Mouse (Mus musculus) CH12.LX (cell line): ENCODE measurements around the gene Cntn1. TPM values are rescaled to one million over a fixed set of nuclear protein-coding genes. Genes with fewer than 3 reads are reported as not detected.

Source experiments
- DNase-seq: peaks from one replicate; pipeline ENCODE4 v3.0.0-alpha.2; 2013; ENCODE audit errors: extremely low read depth
- H3K27ac ChIP-seq: 2 replicates; pipeline ENCODE4 v1.5.1; 2012; ENCODE audit warnings: low read depth, mild to moderate bottlenecking, control low read depth, moderate library complexity; ENCODE audit not compliant: insufficient read depth
- H3K27me3 ChIP-seq: replicated peaks from 2 replicates; pipeline ENCODE3; 2012; ENCODE audit warnings: inconsistent platforms
- H3K36me3 ChIP-seq, 2 experiments: replicated peaks in 1 of 2; 2 replicates each; pipeline versions ENCODE3 to v1.6.1; 2012; ENCODE audit warnings: inconsistent platforms in 1 of 2, low read length in 1 of 2, mild to moderate bottlenecking in 1 of 2, mixed read lengths in 1 of 2, moderate library complexity in 1 of 2; ENCODE audit not compliant: control insufficient read depth in 1 of 2, insufficient read depth in 1 of 2
- H3K4me1 ChIP-seq, 2 experiments: 2 replicates each; pipeline ENCODE4 v1.6.1; 2012; ENCODE audit warnings: inconsistent platforms in 1 of 2, moderate library complexity in 1 of 2; ENCODE audit not compliant: insufficient read depth in 2 of 2, control insufficient read depth in 1 of 2
- H3K4me2 ChIP-seq: 2 replicates; pipeline ENCODE4 v1.6.1; 2012; ENCODE audit warnings: low read depth, mild to moderate bottlenecking, control low read depth; ENCODE audit not compliant: poor library complexity, insufficient read depth, severe bottlenecking
- H3K4me3 ChIP-seq, 3 experiments: fragments of 150-350 bp in 1 of 3; sonication (generic) in 1 of 3; replicated peaks in 1 of 3; 2 replicates each; pipeline versions ENCODE3 to v1.5.1; 2011 to 2012; ENCODE audit warnings: low read depth in 2 of 3, low read length in 2 of 3, mild to moderate bottlenecking in 2 of 3, moderate library complexity in 2 of 3, control low read depth in 1 of 3, improper control_type of control experiment in 1 of 3, inconsistent platforms in 1 of 3, mixed read lengths in 1 of 3; ENCODE audit not compliant: poor library complexity in 1 of 3
- H3K79me2 ChIP-seq: replicated peaks from 2 replicates; pipeline ENCODE4 v1.6.1; 2012; ENCODE audit warnings: mild to moderate bottlenecking, moderate library complexity; ENCODE audit not compliant: control insufficient read depth, poor library complexity, insufficient read depth, severe bottlenecking; ENCODE audit errors: extremely low read depth
- H3K9ac ChIP-seq: 2 replicates; pipeline ENCODE4 v1.6.1; 2012; ENCODE audit warnings: low read depth, mild to moderate bottlenecking, control low read depth, moderate library complexity; ENCODE audit not compliant: insufficient read depth
- H3K9me3 ChIP-seq: replicated peaks from 2 replicates; pipeline ENCODE3; 2012; ENCODE audit warnings: low read length, inconsistent platforms, mixed read lengths
- CHD2 ChIP-seq: IDR thresholded peaks from 2 replicates; pipeline ENCODE4 v1.6.1; 2011; ENCODE audit warnings: low read length, improper control_type of control experiment
- CTCF ChIP-seq, 2 experiments: IDR thresholded peaks in 1 of 2; conservative IDR thresholded peaks in 1 of 2; 2 replicates each; pipeline ENCODE4 v1.5.1; 2011 to 2012; ENCODE audit warnings: low read depth in 2 of 2, low read length in 2 of 2, improper control_type of control experiment in 1 of 2, inconsistent platforms in 1 of 2, mild to moderate bottlenecking in 1 of 2, moderate library complexity in 1 of 2
- EP300 ChIP-seq: IDR thresholded peaks from 2 replicates; pipeline ENCODE4 v1.6.1; 2011; ENCODE audit warnings: low read length, improper control_type of control experiment
- HCFC1 ChIP-seq: IDR thresholded peaks from 2 replicates; pipeline ENCODE4 v1.6.1; 2012; ENCODE audit warnings: low read depth, mild to moderate bottlenecking, inconsistent platforms, low read length, improper control_type of control experiment
- JUND ChIP-seq: conservative IDR thresholded peaks from 2 replicates; pipeline ENCODE4 v1.6.1; 2011; ENCODE audit warnings: low read depth, low read length, improper control_type of control experiment
- KAT2A ChIP-seq: IDR thresholded peaks from 2 replicates; pipeline ENCODE4 v1.6.1; 2012; ENCODE audit warnings: low read length, improper control_type of control experiment, inconsistent platforms; ENCODE audit not compliant: insufficient replicate concordance
- MAX ChIP-seq: IDR thresholded peaks from 2 replicates; pipeline ENCODE4 v1.6.1; 2011; ENCODE audit warnings: low read length, improper control_type of control experiment
- PAX5 ChIP-seq: IDR thresholded peaks from 2 replicates; pipeline ENCODE4 v1.6.1; 2012; ENCODE audit warnings: low read length, inconsistent platforms, mixed read lengths
- RAD21 ChIP-seq: IDR thresholded peaks from 2 replicates; pipeline ENCODE4 v1.6.1; 2011; ENCODE audit warnings: low read depth, mild to moderate bottlenecking, low read length, improper control_type of control experiment, moderate library complexity
- TBP ChIP-seq: conservative IDR thresholded peaks from 2 replicates; pipeline ENCODE4 v1.6.1; 2011; ENCODE audit warnings: low read depth, low read length, improper control_type of control experiment
- USF2 ChIP-seq: conservative IDR thresholded peaks from 2 replicates; pipeline ENCODE4 v1.6.1; 2011; ENCODE audit warnings: low read depth, low read length, improper control_type of control experiment
- ZC3H11A ChIP-seq: IDR thresholded peaks from 2 replicates; pipeline ENCODE4 v1.6.1; 2012; ENCODE audit warnings: low read depth, mild to moderate bottlenecking, inconsistent platforms, low read length, improper control_type of control experiment
- ZMIZ1 ChIP-seq: IDR thresholded peaks from 2 replicates; pipeline ENCODE4 v1.6.1; 2012; ENCODE audit warnings: low read depth, mild to moderate bottlenecking, inconsistent platforms, low read length, improper control_type of control experiment
- dilution Hi-C: fragments of 300-500 bp; cut with MboI; formaldehyde crosslinking; loops from 2 replicates; pipeline ENCODE4 v1.14.3; 2020; ENCODE audit warnings: low sequenced_read_pairs; ENCODE audit not compliant: extremely low pct_unique_long_range_greater_than_20kb, extremely low pct_ligation_motif_present
- in situ Hi-C: fragments of 300-500 bp; cut with MboI; formaldehyde crosslinking; loops from 3 replicates; pipeline ENCODE4 v1.14.3; 2019; ENCODE audit warnings: low sequenced_read_pairs, low pct_ligation_motif_present, low pct_unique_long_range_greater_than_20kb, mixed read lengths
- polyA plus RNA-seq: library from polyadenylated mRNA; unstranded; fragments of >175 nt; gene quantifications from 2 replicates; pipeline ENCODE4 v1.2.1, GENCODE M21; 2012; ENCODE audit warnings: low read depth; ENCODE audit not compliant: insufficient read length
- total RNA-seq, 2 experiments: library from RNA; depleted of rRNA; stranded (reverse); fragments of 300-350 nt in 1 of 2; fragments of >200 nt in 1 of 2; gene quantifications; 2 replicates each; pipeline ENCODE4 v1.2.3; 2012 to 2014

Gene Cntn1
- total and polyA plus RNA-seq, 3 experiments = 0.04 TPM; not detected in 2

DNA sequence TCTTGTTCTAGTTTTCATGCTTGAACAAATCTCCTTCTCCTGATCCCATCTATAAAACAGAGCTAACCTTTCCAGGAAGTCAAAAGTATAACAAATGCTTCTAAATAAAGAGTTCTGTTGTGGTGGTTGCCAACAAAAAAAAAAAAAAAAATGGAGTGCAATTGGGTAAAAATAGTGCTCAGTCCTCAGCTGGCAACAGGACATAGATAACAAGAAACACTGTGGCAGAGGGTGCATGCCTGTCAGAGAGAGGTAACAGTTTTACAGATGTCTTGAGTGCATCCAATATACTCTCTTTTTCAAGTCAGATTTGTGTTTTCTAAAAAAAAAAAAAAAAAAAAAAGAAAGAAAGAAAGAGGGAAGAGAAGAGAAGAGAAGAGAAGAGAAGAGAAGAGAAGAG is 313.6 kb downstream of the Cntn1 start:
- no peak overlapping the region for H3K27ac ChIP-seq
- in situ Hi-C loops = no loop called here
- no peaks in the 10 kb centered on the region for H3K79me2 ChIP-seq
- TF ChIP-seq ZMIZ1 = no peak
- no peak for TF ChIP-seq USF2
- TF ChIP-seq HCFC1 = no peak
- TF ChIP-seq CHD2 = no peak
- no peak for TF ChIP-seq KAT2A
- TF ChIP-seq TBP = no peak
- TF ChIP-seq RAD21 = no peak
- no peak for TF ChIP-seq ZC3H11A
- no peak for TF ChIP-seq MAX
- no peak for TF ChIP-seq EP300
- no peak for TF ChIP-seq PAX5
- no peak for TF ChIP-seq JUND
- no peak for TF ChIP-seq CTCF (conservative IDR thresholded peaks at IDR 0.05 in 1 of 2, IDR thresholded peaks at IDR 0.05 in 1 of 2; ENCODE audit: low read depth in 2 of 2, low read length in 2 of 2)
- TF ChIP-seq, all 38 proteins: peak for 0
- no peak overlapping the region for H3K4me2 ChIP-seq
- DNase-seq = no peak
- no peak overlapping the region for H3K9ac ChIP-seq
- no peaks in the 10 kb centered on the region for H3K27me3 ChIP-seq
- H3K4me1 ChIP-seq = no peaks in the 10 kb centered on the region
- H3K36me3 ChIP-seq = no peaks in the 10 kb centered on the region
- peaks cover 37% of the 10 kb centered on the region for H3K9me3 ChIP-seq
- H3K4me3 ChIP-seq = no peak overlapping the region
- dilution Hi-C loops = no loop called here

Other genes with a start within 250 kb of the Cntn1 start
- gene Smgc, start 212.9 kb upstream of the Cntn1 start, total RNA-seq (2012; rRNA removed) = not detected in 2 replicates
- not detected in 2 replicates for gene Smgc, start 212.9 kb upstream of the Cntn1 start, total RNA-seq (2014; rRNA removed)
- not detected in 2 replicates for gene Smgc, start 212.9 kb upstream of the Cntn1 start, polyA plus RNA-seq